Mouse (Mus musculus) bone marrow, adult 2 months (tissue): ENCODE data around the gene Fhdc1. TPM values are rescaled to one million over a fixed set of nuclear protein-coding genes. Genes with fewer than 3 reads are reported as not detected.

Source experiments
- H3K27ac ChIP-seq: fragments of 200-500 bp; 2 replicates; pipeline ENCODE4 v1.5.1; 2012; ENCODE audit warnings: low read depth, mild to moderate bottlenecking, control low read depth, inconsistent platforms, low read length; ENCODE audit not compliant: control insufficient read depth, poor library complexity, insufficient read depth
- H3K4me1 ChIP-seq: fragments of 200-500 bp; 2 replicates; pipeline ENCODE4 v1.6.1; 2011; ENCODE audit warnings: low read length; ENCODE audit not compliant: control insufficient read depth, insufficient read depth
- H3K4me3 ChIP-seq: fragments of 200-500 bp; replicated peaks from 2 replicates; pipeline ENCODE3; 2011; ENCODE audit warnings: mild to moderate bottlenecking, low read depth, low read length, control low read depth; ENCODE audit not compliant: control insufficient read depth
- CTCF ChIP-seq: fragments of 200-500 bp; IDR thresholded peaks from 2 replicates; pipeline ENCODE4 v1.5.1; 2011; ENCODE audit warnings: low read length, control low read depth; ENCODE audit not compliant: control insufficient read depth, insufficient read depth
- POLR2A ChIP-seq: fragments of 200-500 bp; IDR thresholded peaks from 2 replicates; pipeline ENCODE4 v1.6.1; 2011; ENCODE audit warnings: low read depth, mild to moderate bottlenecking, control low read depth, low read length, borderline replicate concordance; ENCODE audit not compliant: control insufficient read depth
- WGBS: fragments of 180-500 bp; shearing (Covaris S2); methylation state at CpG from one replicate; pipeline ENCODE4 v1.1.7; 2018; 5-methylcytosine and 5-hydroxymethylcytosine counted together
- polyA plus RNA-seq: library from polyadenylated mRNA; stranded (reverse); fragments of >200 nt; gene quantifications from 2 replicates; pipeline ENCODE4 v1.2.4, GENCODE M21; 2011; ENCODE audit warnings: low replicate concordance; ENCODE audit not compliant: missing spikeins, insufficient read depth, insufficient read length

Gene Fhdc1
- polyA plus RNA-seq, 1 experiment: 43.5 TPM

- WGBS: 71% methylated on average over 8 of the region's 8 CpGs
- peaks cover 1% of the 10 kb centered on the region; the same call in 1 of the 2 replicates for H3K4me1 ChIP-seq
- no peak overlapping the region for H3K27ac ChIP-seq
Measured at GRCm38 (mm10) chr3:84394841-84395447, 85.3 kb downstream of the Fhdc1 start.

More at GRCm38 (mm10) chr3:84394841-84395447, 85.3 kb downstream of the Fhdc1 start:
- H3K4me3 ChIP-seq: no peak overlapping the region
- no peak for TF ChIP-seq CTCF
- no peak for TF ChIP-seq POLR2A

Other genes with a start within 250 kb of the Fhdc1 start
- gene Trim2, start 173.6 kb downstream of the Fhdc1 start, polyA plus RNA-seq: 2.8 and 10.2 TPM in 2 replicates
- gene Arfip1, start 102.2 kb upstream of the Fhdc1 start, polyA plus RNA-seq: 5.5 and 9.6 TPM in 2 replicates
- not detected in 2 replicates for gene Tigd4, start 113.1 kb upstream of the Fhdc1 start, polyA plus RNA-seq
- 4.8 and 12.6 TPM in 2 replicates for gene Tmem154, start 185.8 kb upstream of the Fhdc1 start, polyA plus RNA-seq